Mouse (Mus musculus): ENCODE data around the gene Retreg1. TPM values are rescaled to one million over a fixed set of nuclear protein-coding genes. Genes with fewer than 3 reads are reported as not detected.
A peak's percentile ranks its signal among the peaks of the same experiment; 100 is the strongest.

The Retreg1 gene
- polyA plus RNA-seq, 1 experiment from 2014 or later: 8.0 TPM

- H3K9me3 ChIP-seq (ENCODE audit: control insufficient read depth, low read length): no peaks in the 10 kb centered on the region
- no peak overlapping the region for H3K27ac ChIP-seq (ENCODE audit: low read depth)
- no peaks in the 10 kb centered on the region for H3K36me3 ChIP-seq (ENCODE audit: control insufficient read depth, insufficient read depth, low read length)
- ATAC-seq (replicated peaks; ENCODE audit: low FRiP score, low TSS enrichment, low read depth) (no peak), DNase-seq (ENCODE audit: low spot score) (no peak)
- no peak overlapping the region for H3K4me3 ChIP-seq (ENCODE audit: low read depth, low read length)
- H3K9ac ChIP-seq (ENCODE audit: low read length): no peak overlapping the region
- WGBS: 60% methylated on average over 4 of the region's 4 CpGs
- no peaks in the 10 kb centered on the region for H3K4me1 ChIP-seq (replicated peaks; ENCODE audit: control insufficient read depth, insufficient read depth, low read length)
- H3K27me3 ChIP-seq (replicated peaks; ENCODE audit: control insufficient read depth, insufficient read depth, low read length): no peaks in the 10 kb centered on the region
- H3K4me2 ChIP-seq (ENCODE audit: low read length): no peak overlapping the region
Observed at GRCm38 (mm10) chr15:25951037-25951436, 108.1 kb downstream of the Retreg1 start.

- Histone ChIP-seq H3K27me3 (replicated peaks; ENCODE audit: control insufficient read depth, insufficient read depth, low read length) (no peaks in the 10 kb centered on the region), H3K9me3 (ENCODE audit: control insufficient read depth, low read length) (no peaks in the 10 kb centered on the region), H3K9ac (ENCODE audit: low read length) (no peak overlapping the region), H3K4me1 (replicated peaks; ENCODE audit: control insufficient read depth, insufficient read depth, low read length) (0 out of 2 replicates have a peak, but pooled peaks cover 3% of the 10 kb centered on the region), H3K4me2 (ENCODE audit: low read length) (no peak overlapping the region), H3K36me3 (ENCODE audit: control insufficient read depth, insufficient read depth, low read length) (no peaks in the 10 kb centered on the region), H3K4me3 (ENCODE audit: low read depth, low read length) (no peak overlapping the region), H3K27ac (ENCODE audit: low read depth) (no peak overlapping the region)
- ATAC-seq (replicated peaks; ENCODE audit: low FRiP score, low TSS enrichment, low read depth) (no peak), DNase-seq (ENCODE audit: low spot score) (peak; percentile 32)
- 74% methylated on average over 5 of the region's 5 CpGs for WGBS
Observed at GRCm38 (mm10) chr15:25956001-25956400, 113.0 kb downstream of the Retreg1 start.

- 60% methylated on average over 11 of the region's 11 CpGs for WGBS
- H3K4me2 ChIP-seq (ENCODE audit: low read length): no peak overlapping the region
- H3K27me3 ChIP-seq (replicated peaks; ENCODE audit: control insufficient read depth, insufficient read depth, low read length): no peaks in the 10 kb centered on the region
- H3K27ac ChIP-seq (ENCODE audit: low read depth): no peak overlapping the region
- H3K9me3 ChIP-seq (ENCODE audit: control insufficient read depth, low read length): no peaks in the 10 kb centered on the region
- H3K9ac ChIP-seq (ENCODE audit: low read length): no peak overlapping the region
- H3K4me1 ChIP-seq (replicated peaks; ENCODE audit: control insufficient read depth, insufficient read depth, low read length): 0 out of 2 replicates have a peak, but pooled peaks cover 3% of the 10 kb centered on the region
- no peak overlapping the region for H3K4me3 ChIP-seq (ENCODE audit: low read depth, low read length)
- DNase-seq (ENCODE audit: low spot score) (peak; percentile 31), ATAC-seq (replicated peaks; ENCODE audit: low FRiP score, low TSS enrichment, low read depth) (no peak)
- H3K36me3 ChIP-seq (ENCODE audit: control insufficient read depth, insufficient read depth, low read length): no peaks in the 10 kb centered on the region
Observed at GRCm38 (mm10) chr15:25956422-25957117, 113.6 kb downstream of the Retreg1 start.

DNA sequence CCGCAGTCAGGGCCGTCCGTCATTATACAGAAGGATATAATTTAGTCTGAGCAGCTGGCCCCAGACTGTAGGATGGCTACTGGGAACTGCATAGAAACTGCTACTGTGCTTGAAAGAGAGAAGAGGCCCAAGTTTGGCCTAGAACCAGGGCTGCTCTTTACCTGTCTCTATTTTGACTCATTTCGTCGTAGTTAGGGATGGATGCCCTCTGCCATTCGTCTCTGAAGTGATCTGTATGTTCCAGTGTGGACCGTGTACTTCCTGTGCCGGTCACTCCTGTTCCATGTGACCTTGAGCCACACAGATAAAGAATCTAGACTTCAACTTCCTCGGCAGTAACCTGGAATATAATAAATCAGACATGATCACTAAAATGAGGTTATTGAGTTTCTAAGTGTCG, 114.7 kb downstream of the Retreg1 start:
- WGBS: 66% methylated on average over 10 of the region's 10 CpGs

DNA sequence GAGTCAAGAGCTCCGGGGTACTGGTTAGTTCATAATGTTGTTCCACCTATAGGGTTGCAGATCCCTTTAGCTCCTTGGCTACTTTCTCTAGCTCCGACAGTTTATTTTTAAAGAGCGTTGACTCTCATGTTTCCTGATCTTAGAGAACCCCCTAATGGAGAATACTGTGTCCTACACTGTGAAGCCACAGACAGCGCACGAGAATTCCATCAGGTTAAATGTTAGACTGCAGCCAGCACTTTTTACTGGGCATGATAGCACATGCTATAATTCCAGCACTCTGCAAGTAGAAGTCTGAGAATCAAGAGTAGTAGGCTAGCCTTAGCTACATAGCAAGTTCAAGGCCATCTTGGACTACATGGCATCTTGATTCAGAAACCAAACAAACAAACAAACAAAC, 116.4 kb downstream of the Retreg1 start:
- H3K27ac ChIP-seq (ENCODE audit: low read depth): no peak overlapping the region
- 0 out of 2 replicates have a peak, but pooled peaks cover 3% of the 10 kb centered on the region for H3K4me1 ChIP-seq (replicated peaks; ENCODE audit: control insufficient read depth, insufficient read depth, low read length)
- no peaks in the 10 kb centered on the region for H3K9me3 ChIP-seq (ENCODE audit: control insufficient read depth, low read length)
- H3K4me3 ChIP-seq (ENCODE audit: low read depth, low read length): no peak overlapping the region
- DNase-seq (ENCODE audit: low spot score): peak; percentile 50
- ATAC-seq (replicated peaks; ENCODE audit: low FRiP score, low TSS enrichment, low read depth): 0 out of 2 replicates have a peak, but pooled peaks have one; percentile 47
- H3K27me3 ChIP-seq (replicated peaks; ENCODE audit: control insufficient read depth, insufficient read depth, low read length): no peaks in the 10 kb centered on the region
- H3K4me2 ChIP-seq (ENCODE audit: low read length): no peak overlapping the region
- no peaks in the 10 kb centered on the region for H3K36me3 ChIP-seq (ENCODE audit: control insufficient read depth, insufficient read depth, low read length)
- WGBS: 33% methylated on average over 5 of the region's 5 CpGs
- no peak overlapping the region for H3K9ac ChIP-seq (ENCODE audit: low read length)

More for the DNA sequence above, 114.7 kb downstream of the Retreg1 start:
- Histone ChIP-seq H3K4me3 (ENCODE audit: low read depth, low read length) (no peak overlapping the region), H3K4me1 (replicated peaks; ENCODE audit: control insufficient read depth, insufficient read depth, low read length) (0 out of 2 replicates have a peak, but pooled peaks cover 3% of the 10 kb centered on the region), H3K27ac (ENCODE audit: low read depth) (no peak overlapping the region), H3K9ac (ENCODE audit: low read length) (no peak overlapping the region), H3K4me2 (ENCODE audit: low read length) (no peak overlapping the region), H3K9me3 (ENCODE audit: control insufficient read depth, low read length) (no peaks in the 10 kb centered on the region), H3K36me3 (ENCODE audit: control insufficient read depth, insufficient read depth, low read length) (no peaks in the 10 kb centered on the region), H3K27me3 (replicated peaks; ENCODE audit: control insufficient read depth, insufficient read depth, low read length) (no peaks in the 10 kb centered on the region)
- peak; percentile 50 for DNase-seq (ENCODE audit: low spot score)
- no peak for ATAC-seq (replicated peaks; ENCODE audit: low FRiP score, low TSS enrichment, low read depth)

DNA sequence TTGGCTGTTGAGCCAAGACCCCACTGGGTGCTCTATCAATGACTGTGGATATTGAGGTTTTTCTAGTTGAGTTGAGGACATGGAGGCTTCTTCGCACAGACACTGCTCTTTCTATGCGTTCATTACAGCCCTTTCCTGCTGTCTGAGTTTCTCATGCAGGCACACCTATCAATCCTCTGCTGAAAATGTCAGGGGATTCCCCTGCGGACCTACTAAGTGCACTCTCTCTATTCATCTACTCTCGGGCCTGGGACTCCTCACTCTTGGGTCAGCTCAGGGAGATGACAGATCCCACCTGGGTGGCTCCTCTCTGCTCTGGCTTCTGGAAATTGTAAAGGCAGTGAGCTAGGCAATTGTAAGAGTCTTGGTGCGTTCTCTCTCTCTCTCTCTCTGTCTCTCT, 117.3 kb downstream of the Retreg1 start:
- H3K9me3 ChIP-seq (ENCODE audit: control insufficient read depth, low read length): no peaks in the 10 kb centered on the region
- H3K27ac ChIP-seq (ENCODE audit: low read depth): no peak overlapping the region
- H3K4me3 ChIP-seq (ENCODE audit: low read depth, low read length): no peak overlapping the region
- DNase-seq (ENCODE audit: low spot score) (peak; percentile 33), ATAC-seq (replicated peaks; ENCODE audit: low FRiP score, low TSS enrichment, low read depth) (no peak)
- H3K27me3 ChIP-seq (replicated peaks; ENCODE audit: control insufficient read depth, insufficient read depth, low read length): no peaks in the 10 kb centered on the region
- no peaks in the 10 kb centered on the region for H3K36me3 ChIP-seq (ENCODE audit: control insufficient read depth, insufficient read depth, low read length)
- H3K4me2 ChIP-seq (ENCODE audit: low read length): no peak overlapping the region
- no peak overlapping the region for H3K9ac ChIP-seq (ENCODE audit: low read length)
- 72% methylated on average over 5 of the region's 5 CpGs for whole genome bisulfite sequencing
- H3K4me1 ChIP-seq (replicated peaks; ENCODE audit: control insufficient read depth, insufficient read depth, low read length): 0 out of 2 replicates have a peak, but pooled peaks cover 3% of the 10 kb centered on the region

DNA sequence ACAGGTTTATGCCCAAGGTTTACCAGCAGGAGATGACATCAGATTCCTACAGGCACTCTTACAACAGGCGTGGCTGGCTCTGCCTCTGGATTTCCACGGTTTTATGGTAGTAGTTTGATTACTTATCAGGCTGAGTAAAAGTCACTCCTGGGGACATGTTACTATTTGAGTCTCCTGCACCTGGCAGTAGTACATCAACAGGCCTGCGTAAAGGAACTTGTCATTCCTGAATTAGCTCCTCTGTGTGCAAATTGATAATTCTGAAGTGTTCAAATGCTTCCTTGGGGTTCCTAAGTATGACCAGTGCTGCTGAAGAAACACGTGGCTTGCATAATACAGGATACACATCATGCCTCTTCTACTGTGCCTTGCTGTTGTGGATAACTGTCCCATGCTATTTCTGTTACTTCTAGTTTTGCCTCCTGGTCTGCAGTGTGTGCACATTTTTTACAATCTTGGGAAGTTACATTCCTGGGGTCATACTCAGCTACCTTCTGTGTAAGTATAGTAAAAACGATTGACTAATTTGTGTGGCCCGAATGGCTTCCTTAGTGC, 123.3 kb downstream of the Retreg1 start:
- Histone ChIP-seq H3K4me2 (ENCODE audit: low read length) (no peak overlapping the region), H3K4me3 (ENCODE audit: low read depth, low read length) (no peak overlapping the region), H3K36me3 (ENCODE audit: control insufficient read depth, insufficient read depth, low read length) (no peaks in the 10 kb centered on the region), H3K9me3 (ENCODE audit: control insufficient read depth, low read length) (no peaks in the 10 kb centered on the region), H3K27ac (ENCODE audit: low read depth) (no peak overlapping the region), H3K27me3 (replicated peaks; ENCODE audit: control insufficient read depth, insufficient read depth, low read length) (no peaks in the 10 kb centered on the region), H3K4me1 (replicated peaks; ENCODE audit: control insufficient read depth, insufficient read depth, low read length) (no peaks in the 10 kb centered on the region), H3K9ac (ENCODE audit: low read length) (no peak overlapping the region)
- WGBS: 56% methylated on average over 6 of the region's 6 CpGs
- peak; percentile 37 for DNase-seq (ENCODE audit: low spot score)
- ATAC-seq (replicated peaks; ENCODE audit: low FRiP score, low TSS enrichment, low read depth): no peak

- WGBS: 86% methylated on average over 9 of the region's 9 CpGs
- no peak overlapping the region for H3K27ac ChIP-seq (ENCODE audit: low read depth)
- H3K4me1 ChIP-seq (replicated peaks; ENCODE audit: control insufficient read depth, insufficient read depth, low read length): no peaks in the 10 kb centered on the region
- no peak overlapping the region for H3K4me3 ChIP-seq (ENCODE audit: low read depth, low read length)
- no peaks in the 10 kb centered on the region for H3K36me3 ChIP-seq (ENCODE audit: control insufficient read depth, insufficient read depth, low read length)
- no peaks in the 10 kb centered on the region for H3K9me3 ChIP-seq (ENCODE audit: control insufficient read depth, low read length)
- ATAC-seq (replicated peaks; ENCODE audit: low FRiP score, low TSS enrichment, low read depth) (no peak), DNase-seq (ENCODE audit: low spot score) (no peak)
- H3K9ac ChIP-seq (ENCODE audit: low read length): no peak overlapping the region
- H3K4me2 ChIP-seq (ENCODE audit: low read length): no peak overlapping the region
- no peaks in the 10 kb centered on the region for H3K27me3 ChIP-seq (replicated peaks; ENCODE audit: control insufficient read depth, insufficient read depth, low read length)
Observed at GRCm38 (mm10) chr15:25971596-25971995, 128.6 kb downstream of the Retreg1 start.

DNA sequence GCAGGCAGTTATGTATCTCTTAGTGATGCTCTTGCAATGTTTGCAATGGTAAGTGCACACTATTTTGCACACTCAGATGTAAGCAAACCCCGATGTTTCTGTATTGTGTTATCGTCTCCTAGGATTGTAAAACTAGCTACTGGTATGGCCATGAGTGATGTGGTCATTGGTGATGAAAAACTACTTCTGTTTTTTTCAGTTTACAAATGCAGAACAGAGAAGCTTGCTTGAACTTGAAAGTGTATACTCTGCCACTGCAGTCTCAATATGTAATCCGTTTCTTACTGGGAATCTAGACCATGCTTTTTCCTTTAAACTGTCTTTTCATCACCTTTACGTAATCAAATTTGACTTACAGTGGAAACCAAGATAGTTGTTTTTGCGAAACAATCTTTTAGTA, 129.8 kb downstream of the Retreg1 start:
- no peak overlapping the region for H3K4me2 ChIP-seq (ENCODE audit: low read length)
- H3K36me3 ChIP-seq (ENCODE audit: control insufficient read depth, insufficient read depth, low read length): no peaks in the 10 kb centered on the region
- H3K4me1 ChIP-seq (replicated peaks; ENCODE audit: control insufficient read depth, insufficient read depth, low read length): no peaks in the 10 kb centered on the region
- no peak overlapping the region for H3K9ac ChIP-seq (ENCODE audit: low read length)
- DNase-seq (ENCODE audit: low spot score) (no peak), ATAC-seq (replicated peaks; ENCODE audit: low FRiP score, low TSS enrichment, low read depth) (no peak)
- 81% methylated on average over 5 of the region's 5 CpGs for WGBS
- no peaks in the 10 kb centered on the region for H3K27me3 ChIP-seq (replicated peaks; ENCODE audit: control insufficient read depth, insufficient read depth, low read length)
- H3K9me3 ChIP-seq (ENCODE audit: control insufficient read depth, low read length): no peaks in the 10 kb centered on the region
- H3K27ac ChIP-seq (ENCODE audit: low read depth): no peak overlapping the region
- H3K4me3 ChIP-seq (ENCODE audit: low read depth, low read length): no peak overlapping the region
